Mouse (Mus musculus) neural tube, embryonic 13.5 days (tissue): ENCODE measurements around the gene Xylb. TPM values are rescaled to one million over a fixed set of nuclear protein-coding genes. Genes with fewer than 3 reads are reported as not detected.

Experiments used
- polyA plus RNA-seq: library from polyadenylated mRNA; unstranded; fragments of >200 nt; fragmentation: Nextera tagmentation; extraction: Ambion mirVana; gene quantifications from 2 replicates; pipeline ENCODE4 v1.2.1, GENCODE M21; 2015

Xylb gene
- polyA plus RNA-seq, 1 experiment from 2014 or later = 2.6 TPM

Other genes starting within 250 kb of the Xylb start
- gene Acaa1b, start 200.3 kb upstream of the Xylb start, polyA plus RNA-seq = 2.0 and 3.0 TPM in 2 replicates
- gene Gm47289, start 198.2 kb upstream of the Xylb start, polyA plus RNA-seq = not detected in 2 replicates
- gene Slc22a13, start 148.3 kb upstream of the Xylb start, polyA plus RNA-seq = not detected in 2 replicates
- 12.3 and 12.9 TPM in 2 replicates for gene Oxsr1, start 35.0 kb upstream of the Xylb start, polyA plus RNA-seq
- 98.3 and 106 TPM in 2 replicates for gene Acaa1a, start 17.7 kb upstream of the Xylb start, polyA plus RNA-seq
- gene Myd88, start 16.0 kb upstream of the Xylb start, polyA plus RNA-seq = 6.6 and 6.9 TPM in 2 replicates
- gene Slc22a14, start 8.2 kb downstream of the Xylb start, polyA plus RNA-seq = not detected in 2 replicates
- 53.7 and 53.9 TPM in 2 replicates for gene Acvr2b, start 44.7 kb downstream of the Xylb start, polyA plus RNA-seq
- gene Exog, start 87.6 kb downstream of the Xylb start, polyA plus RNA-seq = 45.4 and 47.2 TPM in 2 replicates
- gene Scn5a, start 221.6 kb downstream of the Xylb start, polyA plus RNA-seq = 0.95 and 1.1 TPM in 2 replicates